Mouse (Mus musculus): Measurements from ENCODE around the gene Insrr. TPM values are rescaled to one million over a fixed set of nuclear protein-coding genes. Genes with fewer than 3 reads are reported as not detected.

Gene Insrr
- polyA plus RNA-seq, 1 experiment from 2014 or later = 0.43 TPM

- no peak overlapping the region for H3K9ac ChIP-seq (ENCODE audit: low read depth, low read length)
- H3K9me3 ChIP-seq (replicated peaks; ENCODE audit: control insufficient read depth, low read length, poor library complexity, severe bottlenecking) = no peaks in the 10 kb centered on the region
- H3K27me3 ChIP-seq (ENCODE audit: control insufficient read depth, insufficient read depth, low read depth, low read length) = no peaks in the 10 kb centered on the region
- no peak overlapping the region for H3K27ac ChIP-seq (ENCODE audit: low read length)
- no peak for ATAC-seq
- no peaks in the 10 kb centered on the region for H3K4me1 ChIP-seq (ENCODE audit: control insufficient read depth, insufficient read depth, low read length)
- H3K4me3 ChIP-seq (ENCODE audit: low read depth, low read length) = no peak overlapping the region
- WGBS = 87% methylated on average over 7 of the region's 7 CpGs
- H3K36me3 ChIP-seq (ENCODE audit: control insufficient read depth, insufficient read depth, low read length) = no peaks in the 10 kb centered on the region
- no peak overlapping the region for H3K4me2 ChIP-seq (ENCODE audit: low read length)
Observed at GRCm38 (mm10) chr3:87832109-87832859, 35.5 kb downstream of the Insrr start.

- no peak for ATAC-seq
- Histone ChIP-seq H3K27ac (ENCODE audit: low read length) (no peak overlapping the region), H3K27me3 (ENCODE audit: control insufficient read depth, insufficient read depth, low read depth, low read length) (no peaks in the 10 kb centered on the region), H3K4me1 (ENCODE audit: control insufficient read depth, insufficient read depth, low read length) (no peaks in the 10 kb centered on the region), H3K36me3 (ENCODE audit: control insufficient read depth, insufficient read depth, low read length) (no peaks in the 10 kb centered on the region), H3K4me2 (ENCODE audit: low read length) (no peak overlapping the region), H3K9ac (ENCODE audit: low read depth, low read length) (no peak overlapping the region), H3K4me3 (ENCODE audit: low read depth, low read length) (no peak overlapping the region), H3K9me3 (replicated peaks; ENCODE audit: control insufficient read depth, low read length, poor library complexity, severe bottlenecking) (no peaks in the 10 kb centered on the region)
- whole genome bisulfite sequencing = 72% methylated on average over 5 of the region's 5 CpGs
Observed at GRCm38 (mm10) chr3:87833482-87833881, 36.7 kb downstream of the Insrr start.

DNA sequence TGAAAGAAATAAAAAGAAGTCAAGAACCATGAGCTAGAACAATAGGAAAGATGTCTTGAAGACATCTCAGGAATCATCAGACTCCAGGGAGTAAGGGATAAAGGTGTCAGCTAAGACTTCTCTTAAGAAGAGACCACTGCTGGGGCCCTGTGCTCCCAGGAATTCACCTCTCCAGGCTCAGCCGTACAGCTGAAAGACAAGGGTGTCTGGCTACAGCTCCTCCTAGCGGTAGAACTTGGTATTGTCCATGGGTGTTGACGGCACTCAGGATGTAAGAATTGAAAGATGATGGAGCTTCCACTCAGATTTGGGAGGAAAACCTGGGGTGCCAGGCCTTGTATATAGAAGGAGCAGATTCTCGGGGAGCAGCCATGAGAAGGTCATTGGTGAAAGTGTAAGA lies 41.9 kb downstream of the Insrr start:
- WGBS = under 1% methylated on average over 4 of the region's 4 CpGs
- Histone ChIP-seq H3K4me3 (ENCODE audit: low read depth, low read length) (no peak overlapping the region), H3K9me3 (replicated peaks; ENCODE audit: control insufficient read depth, low read length, poor library complexity, severe bottlenecking) (no peaks in the 10 kb centered on the region), H3K4me1 (ENCODE audit: control insufficient read depth, insufficient read depth, low read length) (no peaks in the 10 kb centered on the region), H3K27ac (ENCODE audit: low read length) (no peak overlapping the region), H3K36me3 (ENCODE audit: control insufficient read depth, insufficient read depth, low read length) (no peaks in the 10 kb centered on the region), H3K4me2 (ENCODE audit: low read length) (no peak overlapping the region), H3K27me3 (ENCODE audit: control insufficient read depth, insufficient read depth, low read depth, low read length) (no peaks in the 10 kb centered on the region), H3K9ac (ENCODE audit: low read depth, low read length) (no peak overlapping the region)
- ATAC-seq = no peak

DNA sequence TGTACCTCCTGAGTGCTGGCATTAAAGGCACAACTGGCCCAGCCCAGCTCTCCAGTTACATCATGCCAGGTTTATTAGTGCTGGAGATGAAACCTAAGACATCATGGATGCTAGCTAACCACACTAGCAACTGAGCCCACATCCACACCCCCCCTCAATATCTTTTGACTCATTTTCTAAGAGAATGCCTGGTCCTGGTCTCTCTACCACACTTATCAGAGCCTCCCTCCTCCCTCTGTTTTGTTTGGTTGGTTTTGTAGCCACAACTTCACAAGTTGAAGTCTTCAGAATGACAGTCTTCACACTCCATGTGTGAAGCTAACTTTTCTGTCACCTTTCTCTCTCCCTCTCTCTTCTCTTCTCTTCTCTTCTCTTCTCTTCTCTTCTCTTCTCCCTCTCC lies 44.1 kb downstream of the Insrr start:
- ATAC-seq = no peak
- Histone ChIP-seq H3K9me3 (replicated peaks; ENCODE audit: control insufficient read depth, low read length, poor library complexity, severe bottlenecking) (no peaks in the 10 kb centered on the region), H3K4me1 (ENCODE audit: control insufficient read depth, insufficient read depth, low read length) (no peaks in the 10 kb centered on the region), H3K4me2 (ENCODE audit: low read length) (no peak overlapping the region), H3K27me3 (ENCODE audit: control insufficient read depth, insufficient read depth, low read depth, low read length) (no peaks in the 10 kb centered on the region), H3K9ac (ENCODE audit: low read depth, low read length) (no peak overlapping the region), H3K4me3 (ENCODE audit: low read depth, low read length) (no peak overlapping the region), H3K36me3 (ENCODE audit: control insufficient read depth, insufficient read depth, low read length) (no peaks in the 10 kb centered on the region), H3K27ac (ENCODE audit: low read length) (no peak overlapping the region)

GRCm38 (mm10) chr3:87844981-87845380 lies 48.2 kb downstream of the Insrr start:
- Histone ChIP-seq H3K27me3 (ENCODE audit: control insufficient read depth, insufficient read depth, low read depth, low read length) (no peaks in the 10 kb centered on the region), H3K4me3 (ENCODE audit: low read depth, low read length) (no peak overlapping the region), H3K9me3 (replicated peaks; ENCODE audit: control insufficient read depth, low read length, poor library complexity, severe bottlenecking) (no peaks in the 10 kb centered on the region), H3K4me2 (ENCODE audit: low read length) (no peak overlapping the region), H3K4me1 (ENCODE audit: control insufficient read depth, insufficient read depth, low read length) (no peaks in the 10 kb centered on the region), H3K27ac (ENCODE audit: low read length) (no peak overlapping the region), H3K36me3 (ENCODE audit: control insufficient read depth, insufficient read depth, low read length) (no peaks in the 10 kb centered on the region), H3K9ac (ENCODE audit: low read depth, low read length) (no peak overlapping the region)
- 92% methylated on average over 4 of the region's 4 CpGs for WGBS
- ATAC-seq = no peak

- no peak overlapping the region for H3K4me2 ChIP-seq (ENCODE audit: low read length)
- H3K27ac ChIP-seq (ENCODE audit: low read length) = no peak overlapping the region
- WGBS = 58% methylated on average over 4 of the region's 4 CpGs
- ATAC-seq = no peak
- H3K9me3 ChIP-seq (replicated peaks; ENCODE audit: control insufficient read depth, low read length, poor library complexity, severe bottlenecking) = no peaks in the 10 kb centered on the region
- no peaks in the 10 kb centered on the region for H3K27me3 ChIP-seq (ENCODE audit: control insufficient read depth, insufficient read depth, low read depth, low read length)
- no peak overlapping the region for H3K4me3 ChIP-seq (ENCODE audit: low read depth, low read length)
- H3K4me1 ChIP-seq (ENCODE audit: control insufficient read depth, insufficient read depth, low read length) = no peaks in the 10 kb centered on the region
- no peaks in the 10 kb centered on the region for H3K36me3 ChIP-seq (ENCODE audit: control insufficient read depth, insufficient read depth, low read length)
- H3K9ac ChIP-seq (ENCODE audit: low read depth, low read length) = no peak overlapping the region
Observed at GRCm38 (mm10) chr3:87846186-87846585, 49.4 kb downstream of the Insrr start.

DNA sequence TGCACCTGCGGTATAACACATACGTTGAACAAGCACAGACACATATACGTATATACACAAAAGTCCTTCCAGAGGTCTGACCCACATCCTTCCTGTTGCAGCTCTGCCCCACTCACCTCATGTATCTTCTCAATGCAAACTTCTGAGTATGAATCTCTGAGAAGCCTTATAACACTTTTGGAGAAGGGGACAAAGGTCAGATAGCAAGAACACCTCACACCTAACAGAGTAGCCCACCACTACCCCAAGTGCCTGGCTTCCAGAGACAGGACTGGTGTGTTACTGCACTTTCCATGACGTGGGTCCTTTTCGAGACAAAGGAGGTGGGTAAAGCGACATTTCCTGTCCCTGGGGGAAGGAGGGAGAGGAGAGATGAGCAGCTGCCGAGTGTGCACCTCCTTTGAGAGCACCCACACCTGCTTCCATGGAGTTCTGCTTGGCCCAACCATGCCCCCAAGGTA lies 49.9 kb downstream of the Insrr start, which contains the start of gene Sh2d2a:
Gene Sh2d2a (plus strand): TSS at position 106 of the 461 bp plus-strand sequence.
- H3K36me3 ChIP-seq (ENCODE audit: control insufficient read depth, insufficient read depth, low read length) = no peaks in the 10 kb centered on the region
- H3K4me3 ChIP-seq (ENCODE audit: low read depth, low read length) = no peak within 1 kb of the TSS
- WGBS = 81% methylated on average over 7 of the region's 7 CpGs
- H3K4me1 ChIP-seq (ENCODE audit: control insufficient read depth, insufficient read depth, low read length) = no peaks in the 10 kb centered on the region
- H3K27me3 ChIP-seq (ENCODE audit: control insufficient read depth, insufficient read depth, low read depth, low read length) = no peaks in the 10 kb centered on the region
- H3K9ac ChIP-seq (ENCODE audit: low read depth, low read length) = no peak within 1 kb of the TSS
- H3K9me3 ChIP-seq (replicated peaks; ENCODE audit: control insufficient read depth, low read length, poor library complexity, severe bottlenecking) = no peaks in the 10 kb centered on the region
- no peak within 1 kb of the TSS for H3K4me2 ChIP-seq (ENCODE audit: low read length)
- ATAC-seq = no peak
- no peak within 1 kb of the TSS for H3K27ac ChIP-seq (ENCODE audit: low read length)

- no peaks in the 10 kb centered on the region for H3K9me3 ChIP-seq (replicated peaks; ENCODE audit: control insufficient read depth, low read length, poor library complexity, severe bottlenecking)
- no peaks in the 10 kb centered on the region for H3K36me3 ChIP-seq (ENCODE audit: control insufficient read depth, insufficient read depth, low read length)
- 88% methylated on average over 5 of the region's 5 CpGs for WGBS
- H3K4me1 ChIP-seq (ENCODE audit: control insufficient read depth, insufficient read depth, low read length) = no peaks in the 10 kb centered on the region
- no peak overlapping the region for H3K4me3 ChIP-seq (ENCODE audit: low read depth, low read length)
- no peaks in the 10 kb centered on the region for H3K27me3 ChIP-seq (ENCODE audit: control insufficient read depth, insufficient read depth, low read depth, low read length)
- H3K27ac ChIP-seq (ENCODE audit: low read length) = no peak overlapping the region
- H3K4me2 ChIP-seq (ENCODE audit: low read length) = no peak overlapping the region
- ATAC-seq = no peak
- H3K9ac ChIP-seq (ENCODE audit: low read depth, low read length) = no peak overlapping the region
Observed at GRCm38 (mm10) chr3:87847680-87848079, 50.9 kb downstream of the Insrr start.

DNA sequence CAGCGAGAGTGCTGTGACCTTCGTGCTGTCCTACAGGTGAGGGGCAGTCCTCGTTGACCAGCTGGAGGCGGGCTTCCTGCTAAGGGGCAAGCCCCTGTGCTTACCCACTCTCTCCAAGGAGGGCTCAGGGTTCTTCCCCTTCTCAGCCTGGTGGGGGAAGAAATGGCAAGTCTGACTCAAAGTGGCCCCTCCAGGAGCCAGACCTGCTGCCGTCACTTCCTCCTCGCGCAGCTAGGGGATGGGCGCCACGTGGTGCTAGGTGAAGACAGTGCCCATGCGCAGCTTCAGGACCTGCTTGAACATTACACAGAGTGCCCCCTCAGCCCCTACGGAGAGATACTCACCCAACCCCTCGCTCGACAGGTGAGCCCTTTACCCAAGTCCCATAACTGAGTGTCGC lies 52.4 kb downstream of the Insrr start:
- Histone ChIP-seq H3K9ac (ENCODE audit: low read depth, low read length) (no peak overlapping the region), H3K36me3 (ENCODE audit: control insufficient read depth, insufficient read depth, low read length) (no peaks in the 10 kb centered on the region), H3K4me3 (ENCODE audit: low read depth, low read length) (no peak overlapping the region), H3K9me3 (replicated peaks; ENCODE audit: control insufficient read depth, low read length, poor library complexity, severe bottlenecking) (no peaks in the 10 kb centered on the region), H3K4me1 (ENCODE audit: control insufficient read depth, insufficient read depth, low read length) (peaks cover 2% of the 10 kb centered on the region; the same call in 1 of the 2 replicates), H3K27ac (ENCODE audit: low read length) (no peak overlapping the region), H3K4me2 (ENCODE audit: low read length) (no peak overlapping the region), H3K27me3 (ENCODE audit: control insufficient read depth, insufficient read depth, low read depth, low read length) (no peaks in the 10 kb centered on the region)
- WGBS = 84% methylated on average over 14 of the region's 14 CpGs
- no peak for ATAC-seq

All from midbrain, embryonic 16.5 days (tissue).